21 mouse cellular contexts compared by ENCODE assay signal in the genomic region with DNA sequence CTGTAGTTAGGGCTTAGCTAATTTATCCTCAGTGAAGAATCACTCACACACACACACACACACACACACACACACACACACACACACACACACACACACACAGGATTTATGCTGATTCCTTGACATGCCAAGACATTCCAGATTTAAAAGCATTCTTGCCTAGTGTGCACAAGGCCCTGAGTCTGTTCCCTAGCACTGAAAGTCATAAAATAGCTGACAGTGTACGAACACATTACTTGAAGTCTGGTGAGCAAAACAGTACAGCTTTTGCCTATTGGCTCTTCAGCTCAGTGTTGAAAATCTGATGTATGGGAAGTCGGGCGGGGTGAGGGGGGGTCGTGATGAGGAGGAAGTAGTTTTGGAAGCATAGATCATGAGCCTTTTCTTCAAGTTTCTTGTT. TPM values are rescaled to one million over a fixed set of nuclear protein-coding genes. Genes with fewer than 3 reads are reported as not detected.
DNase-seq lines count a peak whose midpoint lies in the region; ATAC-seq and TF ChIP-seq lines count a peak whose summit lies in the region.
"Had no signal": no experiment of that assay in that cellular context is flagged by ENCODE, and none has a peak within 500 bp of the region (broad histone marks: within the 10 kb centered on the region; RNA-seq: fewer than 3 reads in every experiment).

No protein-coding gene starts in this region.

- no peaks in the 10 kb centered on the region for H3K36me3 ChIP-seq in forebrain, postnatal 0 days (ENCODE audit: insufficient read depth)
- no peaks in the 10 kb centered on the region for H3K36me3 ChIP-seq in forebrain, embryonic 10.5 days (replicated peaks)
- H3K36me3 ChIP-seq in kidney, postnatal 0 days (ENCODE audit: insufficient read depth, low read length): no peaks in the 10 kb centered on the region
- 0 out of 2 replicates have a peak, but pooled peaks cover 6% of the 10 kb centered on the region for H3K36me3 ChIP-seq in lung, embryonic 16.5 days (ENCODE audit: control insufficient read depth, insufficient read depth, low read length)
- H3K36me3 ChIP-seq: midbrain, embryonic 13.5 days had no signal

- TF ChIP-seq CTCF in forebrain, postnatal 0 days (IDR thresholded peaks at IDR 0.05; ENCODE audit: low read depth): no peak
- no peak for TF ChIP-seq CTCF in kidney, postnatal 0 days (IDR thresholded peaks at IDR 0.05; ENCODE audit: low read depth)

- DNase-seq in forebrain, postnatal 0 days: no peak
- no peak for DNase-seq in forebrain, embryonic 10.5 days (ENCODE audit: extremely low spot score, low spot score)
- peak; percentile 83 for DNase-seq in kidney, postnatal 0 days (ENCODE audit: low spot score)
- DNase-seq in kidney, postnatal 36 days: no peak
- no peak for DNase-seq in lung, postnatal 25 days (ENCODE audit: low spot score)
- DNase-seq in mesoderm, embryonic 11.5 days (ENCODE audit: low read depth, low spot score): peak; percentile 23
- no peak for DNase-seq in layer of hippocampus, postnatal 36 days
- DNase-seq: adrenal gland, postnatal 14 days; cerebellum, adult 9-10 months; gastrocnemius, postnatal 14 days; heart, adult 18-20 months; heart, postnatal 10 days; liver, embryonic 13.5 days; right cerebral cortex, postnatal 14 days had no signal

- WGBS in forebrain, postnatal 0 days: 75% methylated on average over 4 of the region's 4 CpGs
- WGBS in forebrain, embryonic 10.5 days: 89% methylated on average over 4 of the region's 4 CpGs
- WGBS in kidney, postnatal 0 days: 66% methylated on average over 4 of the region's 4 CpGs
- 56% methylated on average over 4 of the region's 4 CpGs for WGBS in lung, embryonic 16.5 days

- peak; percentile 83 for ATAC-seq in forebrain, postnatal 0 days
- ATAC-seq in kidney, postnatal 0 days (replicated peaks; ENCODE audit: low FRiP score, low read depth): 0 out of 2 replicates have a peak, but pooled peaks have one; percentile 43
- ATAC-seq in lung, embryonic 16.5 days (ENCODE audit: low read depth): peak; percentile 24; the same call in 1 of the 2 replicates
- ATAC-seq: forebrain, embryonic 14.5 days; midbrain, embryonic 13.5 days had no signal

- no peak overlapping the region for H3K9ac ChIP-seq in forebrain, postnatal 0 days
- no peak overlapping the region for H3K9ac ChIP-seq in kidney, postnatal 0 days (ENCODE audit: low read depth, low read length)
- no peak overlapping the region for H3K9ac ChIP-seq in lung, embryonic 16.5 days (ENCODE audit: low read length)
- H3K9ac ChIP-seq: heart, embryonic 12.5 days; liver, embryonic 13.5 days; lung, embryonic 15.5 days; midbrain, embryonic 13.5 days had no signal

- H3K27ac ChIP-seq in forebrain, postnatal 0 days (ENCODE audit: low read depth, low read length): no peak overlapping the region
- no peak overlapping the region for H3K27ac ChIP-seq in forebrain, embryonic 10.5 days
- H3K27ac ChIP-seq in kidney, postnatal 0 days: no peak overlapping the region
- H3K27ac ChIP-seq in lung, embryonic 16.5 days (ENCODE audit: low read length): no peak overlapping the region
- H3K27ac ChIP-seq: liver, embryonic 13.5 days; lung, embryonic 15.5 days; midbrain, embryonic 13.5 days had no signal

- no peaks in the 10 kb centered on the region for H3K27me3 ChIP-seq in forebrain, postnatal 0 days (ENCODE audit: insufficient read depth, low read length)
- no peaks in the 10 kb centered on the region for H3K27me3 ChIP-seq in forebrain, embryonic 10.5 days (ENCODE audit: poor library complexity, severe bottlenecking)
- H3K27me3 ChIP-seq in kidney, postnatal 0 days (ENCODE audit: insufficient read depth, low read length): no peaks in the 10 kb centered on the region
- H3K27me3 ChIP-seq in lung, embryonic 16.5 days (ENCODE audit: control insufficient read depth, insufficient read depth, low read depth, low read length): no peaks in the 10 kb centered on the region
- H3K27me3 ChIP-seq: heart, embryonic 12.5 days; liver, embryonic 13.5 days; lung, embryonic 15.5 days; midbrain, embryonic 13.5 days had no signal

- H3K4me3 ChIP-seq in forebrain, postnatal 0 days (ENCODE audit: low read depth, low read length): no peak overlapping the region
- no peak overlapping the region for H3K4me3 ChIP-seq in forebrain, embryonic 10.5 days
- H3K4me3 ChIP-seq in kidney, postnatal 0 days (replicated peaks; ENCODE audit: low read depth, low read length): no peak overlapping the region
- no peak overlapping the region for H3K4me3 ChIP-seq in lung, embryonic 16.5 days (ENCODE audit: low read length)
- H3K4me3 ChIP-seq: heart, embryonic 12.5 days; liver, embryonic 13.5 days; lung, embryonic 15.5 days; midbrain, embryonic 13.5 days had no signal

- no peaks in the 10 kb centered on the region for H3K9me3 ChIP-seq in forebrain, postnatal 0 days (ENCODE audit: low read length)
- no peaks in the 10 kb centered on the region for H3K9me3 ChIP-seq in forebrain, embryonic 10.5 days
- H3K9me3 ChIP-seq in kidney, postnatal 0 days (replicated peaks; ENCODE audit: low read length): no peaks in the 10 kb centered on the region
- H3K9me3 ChIP-seq in lung, embryonic 16.5 days (ENCODE audit: control insufficient read depth, low read length): no peaks in the 10 kb centered on the region
- H3K9me3 ChIP-seq: heart, embryonic 12.5 days; liver, embryonic 13.5 days; lung, embryonic 15.5 days; midbrain, embryonic 13.5 days had no signal

- no peak overlapping the region for H3K4me2 ChIP-seq in forebrain, postnatal 0 days (ENCODE audit: low read depth)
- H3K4me2 ChIP-seq in kidney, postnatal 0 days (ENCODE audit: low read length): no peak overlapping the region
- no peak overlapping the region for H3K4me2 ChIP-seq in lung, embryonic 16.5 days (ENCODE audit: low read depth, low read length)
- H3K4me2 ChIP-seq: heart, embryonic 12.5 days; liver, embryonic 13.5 days; lung, embryonic 15.5 days; midbrain, embryonic 13.5 days had no signal

- H3K4me1 ChIP-seq in forebrain, postnatal 0 days (ENCODE audit: insufficient read depth): peaks cover 4% of the 10 kb centered on the region; the same call in 1 of the 2 replicates
- peaks cover 11% of the 10 kb centered on the region for H3K4me1 ChIP-seq in forebrain, embryonic 10.5 days
- no peaks in the 10 kb centered on the region for H3K4me1 ChIP-seq in kidney, postnatal 0 days (replicated peaks; ENCODE audit: insufficient read depth, low read length)
- peaks cover 47% of the 10 kb centered on the region for H3K4me1 ChIP-seq in lung, embryonic 16.5 days (replicated peaks; ENCODE audit: control insufficient read depth, insufficient read depth, low read length)
- H3K4me1 ChIP-seq: heart, embryonic 12.5 days; liver, embryonic 13.5 days; midbrain, embryonic 13.5 days had no signal

RNA-seq across cellular contexts. Expression of gene Kitl, which starts 37.5 kb away (rescaled TPM):
- total RNA-seq in forebrain, postnatal 0 days (2014; rRNA removed): 76.6 and 110 TPM in 2 replicates
- polyA plus RNA-seq in forebrain, postnatal 0 days (2015; fragmentation: Nextera tagmentation; extraction: Ambion mirVana): 45.0 and 81.6 TPM in 2 replicates
- 15.6 and 16.0 TPM in 2 replicates for polyA plus RNA-seq in forebrain, embryonic 10.5 days (2016; fragmentation: Nextera tagmentation; extraction: Ambion mirVana)
- 20.4 and 21.6 TPM in 2 replicates for polyA plus RNA-seq in kidney, postnatal 0 days (2015; fragmentation: Nextera tagmentation; extraction: Ambion mirVana)
- polyA plus RNA-seq in lung, embryonic 16.5 days (2015; fragmentation: Nextera tagmentation; extraction: Ambion mirVana): 38.5 and 41.2 TPM in 2 replicates
- 10 to 100 TPM; 19.7 to 26.8 TPM for total RNA-seq in layer of hippocampus, postnatal 36 days (2021)
- total RNA-seq: monocyte, adult 5-6 weeks; neutrophil, adult 5-6 weeks had no signal

Comparison
In these comparisons a context has a peak if more than half of its experiments do, and no peak if none do; other contexts are left out.
1. DNase-seq: peak in kidney, postnatal 0 days (single experiment) and mesoderm, embryonic 11.5 days (single experiment); none in forebrain, postnatal 0 days (single experiment), forebrain, embryonic 10.5 days (single experiment), kidney, postnatal 36 days (0 of 2), lung, postnatal 25 days (single experiment) and layer of hippocampus, postnatal 36 days (0 of 2).
2. ATAC-seq: peak in every context shown above with its lines; median percentile 83 in forebrain, postnatal 0 days; 43 in kidney, postnatal 0 days; 24 in lung, embryonic 16.5 days.